Mouse (Mus musculus): ENCODE measurements around the gene Dnajc17. TPM values are rescaled to one million over a fixed set of nuclear protein-coding genes. Genes with fewer than 3 reads are reported as not detected.

Gene Dnajc17
- total RNA-seq (2023) = 10 to 100 TPM; 14.9 to 21.4 TPM

DNA sequence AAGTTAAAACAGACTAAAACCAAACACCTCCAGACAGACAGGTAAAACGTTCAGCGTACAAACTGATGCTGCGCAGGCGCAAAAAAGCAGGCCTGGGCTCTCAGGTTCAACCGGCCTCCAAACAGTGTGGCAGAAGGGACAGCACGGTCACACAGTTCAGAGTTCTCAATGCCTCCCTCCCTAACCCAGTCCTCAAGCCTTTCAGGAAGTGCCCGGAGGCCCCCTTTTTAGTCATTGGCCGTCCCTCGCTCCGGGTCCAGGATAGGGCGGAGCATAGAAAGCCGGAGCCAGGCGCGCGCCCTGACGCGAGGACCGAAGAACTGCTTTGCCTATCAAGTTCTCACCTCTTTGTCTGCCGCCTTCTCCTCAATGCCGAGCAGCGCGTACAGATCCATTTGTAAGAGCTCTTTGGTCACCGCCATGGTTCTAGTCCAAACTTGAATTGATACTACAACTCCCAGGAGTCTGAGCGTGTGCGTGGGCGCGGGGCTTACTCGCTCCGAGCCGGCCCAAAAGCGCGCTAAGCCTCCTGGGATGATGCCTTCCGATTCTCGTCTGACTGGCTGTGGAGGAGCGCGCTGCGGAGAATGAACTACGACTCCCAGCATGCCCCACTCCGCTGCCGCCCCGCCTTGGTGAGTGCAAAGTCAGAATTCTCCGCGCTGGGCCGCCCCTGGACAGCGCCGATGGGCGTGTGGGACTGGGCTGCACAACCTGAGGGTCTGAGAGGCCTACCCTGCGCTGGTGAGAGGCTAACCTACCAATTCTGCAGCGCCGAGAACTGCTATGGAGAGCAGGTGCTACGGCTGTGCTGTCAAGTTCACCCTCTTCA lies at the start of gene Dnajc17, which contains the start of gene Zfyve19:
Gene Dnajc17 (minus strand): TSS at position 452 of the 832 bp plus-strand sequence.
Gene Zfyve19 (plus strand): TSS at position 274 of the 832 bp plus-strand sequence.

GRCm38 (mm10) chr2:119237210-119237870 lies 28.7 kb upstream of the Dnajc17 start, which contains the start of gene Spint1:
TSS of gene Spint1 (plus strand) at chr2:119237362.

DNA sequence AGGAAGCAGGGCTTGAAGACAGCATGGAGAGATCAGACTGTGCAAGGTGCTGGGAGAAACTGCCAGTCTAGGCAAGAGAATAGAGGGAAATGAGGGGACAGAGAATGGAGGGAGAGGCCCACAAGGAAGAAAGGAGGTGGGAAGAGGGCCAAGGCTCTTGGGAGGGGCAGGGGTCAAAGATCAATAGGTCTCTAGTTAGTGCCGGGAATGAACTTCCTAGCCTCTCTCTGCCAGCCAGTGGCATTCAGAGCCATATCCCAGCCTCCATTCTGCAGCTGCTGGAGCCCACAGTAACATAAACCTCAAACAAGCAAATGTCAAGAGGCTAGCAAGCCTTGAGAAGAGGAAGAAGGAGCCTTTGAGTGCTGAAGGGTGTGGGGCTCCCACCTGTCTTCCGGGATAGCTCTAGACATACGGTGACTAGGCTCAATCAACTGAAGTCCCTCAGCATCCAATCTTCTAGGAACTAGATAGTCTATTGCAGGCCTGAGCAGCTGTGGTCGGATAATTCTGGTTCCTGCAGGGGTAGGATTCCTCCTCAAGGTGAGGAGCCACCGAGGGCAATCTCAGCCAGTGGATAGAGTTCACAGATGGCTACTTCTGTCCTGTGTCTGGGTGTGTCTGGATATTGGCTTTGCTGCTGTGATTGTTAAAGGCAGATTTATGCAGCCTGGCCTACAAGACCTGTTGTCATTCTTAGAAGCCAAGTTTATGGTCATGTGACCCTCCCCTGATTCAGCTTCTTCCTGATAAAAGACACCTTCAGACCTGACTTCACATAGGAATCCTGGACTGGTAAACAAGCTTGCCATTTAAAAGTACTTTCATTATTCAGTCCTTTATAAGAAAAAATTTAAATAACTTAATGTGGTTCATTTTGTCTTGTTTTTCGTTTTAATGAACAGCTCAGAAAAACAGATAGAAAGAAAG lies 21.4 kb upstream of the Dnajc17 start, which contains the start of gene Ppp1r14d:
Gene Ppp1r14d (minus strand): TSS at position 132 of the 930 bp plus-strand sequence.

DNA sequence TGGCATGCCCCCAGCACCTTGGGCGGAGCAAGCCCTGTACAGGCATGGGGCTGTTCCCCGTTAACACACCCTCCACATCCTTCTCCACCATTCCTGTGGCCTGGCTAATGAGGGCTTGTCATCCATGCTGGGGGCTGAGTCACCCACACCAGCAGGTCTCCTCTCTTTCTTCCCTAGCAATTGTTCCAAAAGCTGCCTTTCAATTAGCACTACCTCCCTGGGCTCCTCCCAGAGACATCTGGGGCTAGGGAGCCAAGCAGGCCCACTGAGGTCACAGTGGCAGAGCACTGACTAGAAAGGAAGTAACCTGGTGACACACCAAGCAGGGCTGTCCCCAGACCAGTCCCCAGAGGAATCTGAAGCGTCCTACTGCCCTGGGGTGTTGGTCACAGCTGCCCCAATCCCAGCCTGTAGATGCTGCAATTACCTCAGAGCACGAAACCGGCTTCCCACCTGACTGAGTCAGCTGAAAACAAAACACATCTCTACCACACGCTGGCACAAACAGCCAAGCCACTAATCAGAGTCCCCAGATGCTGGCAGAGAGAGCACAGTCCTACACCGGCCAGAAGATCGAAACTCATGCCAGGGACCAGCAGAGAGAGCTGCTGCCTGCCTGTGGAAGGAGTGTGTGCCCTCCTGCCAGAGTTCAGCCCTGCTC lies 34.5 kb downstream of the Dnajc17 start, which contains the start of gene Gm14137:
Gene Gm14137 (plus strand): TSS at position 519 of the 661 bp plus-strand sequence.

GRCm38 (mm10) chr2:119166901-119167865 lies 41.4 kb downstream of the Dnajc17 start, which contains the start of gene Gchfr:
TSS of gene Gchfr (plus strand) at chr2:119167773.

GRCm38 (mm10) chr2:119156681-119157572 lies 51.7 kb downstream of the Dnajc17 start, which contains the start of gene Rmdn3:
TSS of gene Rmdn3 (minus strand) at chr2:119157034.

Other genes starting within 250 kb of the Dnajc17 start
- gene Ccdc32, start 179.4 kb downstream of the Dnajc17 start, total RNA-seq (2023) = 10 to 100 TPM; 10.7 to 14.7 TPM
- gene Rpusd2, start 174.0 kb downstream of the Dnajc17 start, total RNA-seq (2023) = 1 to 10 TPM; 3.9 to 5.4 TPM
- 1 to 10 TPM; 1.4 to 2.3 TPM for gene Knl1, start 161.7 kb downstream of the Dnajc17 start, total RNA-seq (2023)
- gene Rad51, start 96.0 kb downstream of the Dnajc17 start, total RNA-seq (2023) = under 1 TPM in 1 of 2 experiments, not detected in 1; 0.18 TPM
- 10 to 100 TPM; 15.4 to 16.4 TPM for gene Rmdn3, start 51.8 kb downstream of the Dnajc17 start, total RNA-seq (2023)
- gene Gchfr, start 41.0 kb downstream of the Dnajc17 start, total RNA-seq (2023) = not detected
- gene Gm14137, start 34.3 kb downstream of the Dnajc17 start, total RNA-seq (2023) = not detected
- 10 to 100 TPM; 23.0 to 24.6 TPM for gene Zfyve19, start 178 bp downstream of the Dnajc17 start, total RNA-seq (2023)
- not detected for gene Ppp1r14d, start 21.1 kb upstream of the Dnajc17 start, total RNA-seq (2023)
- 1 to 10 TPM; 2.8 to 3.5 TPM for gene Spint1, start 28.6 kb upstream of the Dnajc17 start, total RNA-seq (2023)
- 1 to 10 TPM; 1.2 to 1.3 TPM for gene Rhov, start 62.5 kb upstream of the Dnajc17 start, total RNA-seq (2023)
- gene Vps18, start 79.9 kb upstream of the Dnajc17 start, total RNA-seq (2023) = 10 to 100 TPM; 50.9 to 55.5 TPM
- gene Dll4, start 117.0 kb upstream of the Dnajc17 start, total RNA-seq (2023) = under 1 TPM in 1 of 2 experiments, not detected in 1; 0.27 TPM
- gene Chac1, start 142.4 kb upstream of the Dnajc17 start, total RNA-seq (2023) = not detected

Data from monocyte, adult 59 days (primary cell).